Mouse (Mus musculus) neural tube, embryonic 11.5 days (tissue): ENCODE results near the gene Tecta. TPM values are rescaled to one million over a fixed set of nuclear protein-coding genes. Genes with fewer than 3 reads are reported as not detected.

Experiments
- ATAC-seq: fragments of 200-750 bp; cut with Nextera tagmentation; 2 replicates; pipeline ENCODE4 v1.8.0; 2017; ENCODE audit warnings: moderate number of reproducible peaks, mild to moderate bottlenecking, moderate TSS enrichment, moderate library complexity; ENCODE audit not compliant: insufficient read depth, low FRiP score, low TSS enrichment
- DNase-seq: peaks from one replicate; pipeline ENCODE4 v3.0.0-alpha.2; 2015; ENCODE audit warnings: low spot score
- H3K27ac ChIP-seq: fragments of 300-500 bp; sonication (generic); 2 replicates; pipeline ENCODE4 v1.5.1; 2014; ENCODE audit warnings: low read depth, mild to moderate bottlenecking, low read length
- H3K27me3 ChIP-seq: fragments of 300-500 bp; sonication (generic); 2 replicates; pipeline ENCODE4 v1.6.1; 2014; ENCODE audit warnings: mild to moderate bottlenecking, low read length, mixed read lengths; ENCODE audit not compliant: control insufficient read depth, insufficient read depth
- H3K36me3 ChIP-seq: fragments of 300-500 bp; sonication (generic); 2 replicates; pipeline ENCODE4 v1.6.1; 2014; ENCODE audit warnings: mild to moderate bottlenecking, low read length, moderate library complexity, mixed read lengths; ENCODE audit not compliant: control insufficient read depth, insufficient read depth
- H3K4me1 ChIP-seq: fragments of 300-500 bp; sonication (generic); 2 replicates; pipeline ENCODE4 v1.6.1; 2014; ENCODE audit warnings: low read length, mixed read lengths; ENCODE audit not compliant: control insufficient read depth, insufficient read depth
- H3K4me2 ChIP-seq: fragments of 300-500 bp; sonication (generic); 2 replicates; pipeline ENCODE4 v1.6.1; 2014; ENCODE audit warnings: low read depth, mild to moderate bottlenecking, moderate library complexity
- H3K4me3 ChIP-seq: fragments of 300-500 bp; sonication (generic); 2 replicates; pipeline ENCODE4 v1.5.1; 2014; ENCODE audit warnings: low read depth, low read length
- H3K9ac ChIP-seq: fragments of 300-500 bp; sonication (generic); 2 replicates; pipeline ENCODE4 v1.6.1; 2014; ENCODE audit warnings: mild to moderate bottlenecking, low read length
- H3K9me3 ChIP-seq: fragments of 300-500 bp; sonication (generic); 2 replicates; pipeline ENCODE4 v1.6.1; 2016; ENCODE audit warnings: low read length; ENCODE audit not compliant: control insufficient read depth
- WGBS: fragments of 180-500 bp; shearing (Covaris S2); extraction: QIAGEN DNeasy Blood & Tissue Kit; methylation state at CpG from one replicate; pipeline ENCODE4 v1.1.7; 2014; 5-methylcytosine and 5-hydroxymethylcytosine counted together
- polyA plus RNA-seq: library from polyadenylated mRNA; unstranded; fragments of >200 nt; fragmentation: Nextera tagmentation; extraction: Ambion mirVana; gene quantifications from 2 replicates; pipeline ENCODE4 v1.2.1, GENCODE M21; 2014

Tecta gene
- polyA plus RNA-seq, 1 experiment from 2014 or later: 0.54 TPM

DNA sequence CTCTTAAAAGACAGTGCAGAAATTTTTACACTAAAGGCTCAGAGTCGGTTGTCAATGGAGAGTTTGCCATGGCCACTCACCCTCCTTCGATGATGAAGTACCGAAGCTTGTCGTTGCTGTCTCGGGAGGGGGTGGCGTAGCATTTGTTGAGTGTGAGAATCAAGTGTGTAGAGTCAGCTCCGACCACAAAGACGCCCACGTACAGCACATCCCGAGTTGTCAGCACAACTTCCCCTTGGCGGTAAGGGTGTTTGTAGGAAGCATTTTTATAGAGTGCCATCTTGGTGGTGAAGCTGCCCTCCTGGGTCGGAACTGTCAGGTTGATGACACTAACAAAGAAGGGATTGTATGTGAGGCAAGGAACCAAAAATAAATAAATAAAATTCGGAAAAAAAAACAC is 62.7 kb downstream of the Tecta start:
- WGBS: 84% methylated on average over 13 of the region's 13 CpGs
- Histone ChIP-seq H3K4me1 (no peaks in the 10 kb centered on the region), H3K4me3 (no peak overlapping the region), H3K36me3 (no peaks in the 10 kb centered on the region), H3K27ac (no peak overlapping the region), H3K9me3 (no peaks in the 10 kb centered on the region), H3K9ac (no peak overlapping the region), H3K27me3 (no peaks in the 10 kb centered on the region), H3K4me2 (no peak overlapping the region)
- ATAC-seq (no peak), DNase-seq (no peak)

DNA sequence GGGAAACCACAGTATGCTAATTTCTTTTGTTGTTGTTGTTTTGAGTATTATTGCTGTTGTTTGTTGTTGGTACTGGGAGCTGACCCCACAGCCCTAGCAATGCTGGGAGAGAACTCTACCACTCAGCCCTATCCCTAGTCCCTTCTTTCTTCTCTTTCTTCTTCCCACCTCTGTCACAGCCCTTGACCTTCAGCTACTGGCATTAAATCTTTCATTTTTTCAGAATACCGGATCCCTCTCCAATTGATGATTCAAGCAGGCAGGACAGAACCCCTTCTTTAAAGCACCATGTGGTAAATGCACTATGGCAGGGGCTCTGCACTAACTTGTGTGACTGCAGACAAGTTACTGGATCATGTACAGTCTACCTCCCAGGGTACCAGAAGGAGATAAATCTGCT is 63.2 kb downstream of the Tecta start:
- H3K9me3 ChIP-seq: no peaks in the 10 kb centered on the region

DNA sequence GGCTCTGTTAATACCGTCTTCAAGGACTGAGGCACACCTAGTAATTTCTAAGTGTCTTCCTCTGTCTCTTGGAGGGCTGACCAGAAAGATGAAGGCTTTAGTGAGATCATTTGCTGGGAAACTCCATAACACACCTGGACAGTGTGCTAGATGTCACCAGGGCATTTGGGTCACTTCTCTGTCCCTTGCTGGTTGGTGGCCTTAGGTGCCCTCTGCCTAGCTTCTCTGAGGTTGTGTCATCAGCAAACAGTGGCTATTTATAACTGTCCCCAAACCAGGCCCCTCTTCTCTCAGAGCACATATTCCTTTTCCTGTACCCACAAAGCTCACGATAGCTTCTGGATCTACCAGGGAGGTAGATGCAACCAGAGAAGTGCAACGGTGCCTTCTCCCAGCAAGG is 64.8 kb downstream of the Tecta start:
- no peaks in the 10 kb centered on the region for H3K9me3 ChIP-seq
- H3K27ac ChIP-seq: no peak overlapping the region
- no peak for DNase-seq
- WGBS: 91% methylated on average over 3 of the region's 3 CpGs
- H3K4me2 ChIP-seq: no peak overlapping the region
- H3K36me3 ChIP-seq: no peaks in the 10 kb centered on the region
- no peaks in the 10 kb centered on the region for H3K27me3 ChIP-seq
- ATAC-seq: no peak
- H3K9ac ChIP-seq: no peak overlapping the region
- H3K4me1 ChIP-seq: no peaks in the 10 kb centered on the region
- no peak overlapping the region for H3K4me3 ChIP-seq

More for the DNA sequence above, 63.2 kb downstream of the Tecta start:
- Histone ChIP-seq H3K9ac (no peak overlapping the region), H3K4me2 (no peak overlapping the region), H3K27me3 (no peaks in the 10 kb centered on the region), H3K36me3 (no peaks in the 10 kb centered on the region), H3K4me3 (no peak overlapping the region), H3K4me1 (no peaks in the 10 kb centered on the region), H3K27ac (no peak overlapping the region)
- 83% methylated on average over 1 of the region's 1 CpGs for WGBS
- DNase-seq (no peak), ATAC-seq (no peak)

DNA sequence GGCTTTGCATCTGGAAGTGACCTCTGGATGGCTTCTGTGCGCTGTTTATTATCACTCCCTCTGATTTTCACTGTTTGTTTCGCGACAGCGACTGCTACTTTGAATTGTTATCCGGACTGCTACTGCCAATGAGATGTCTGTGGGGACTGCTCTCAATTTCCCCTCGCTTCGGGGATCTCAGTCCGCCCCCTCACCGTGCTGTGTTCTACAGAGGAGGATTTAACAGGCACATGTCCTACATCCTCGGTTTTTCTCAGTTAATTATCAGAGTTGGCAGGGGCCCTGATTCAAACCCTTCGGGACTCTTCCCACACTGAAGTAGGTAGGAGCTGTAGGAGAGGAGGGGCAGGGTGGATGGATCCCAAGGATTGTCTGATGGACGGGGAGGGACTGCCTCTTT is 67.0 kb downstream of the Tecta start:
- Histone ChIP-seq H3K27me3 (no peaks in the 10 kb centered on the region), H3K9ac (no peak overlapping the region), H3K4me3 (no peak overlapping the region), H3K9me3 (no peaks in the 10 kb centered on the region), H3K27ac (no peak overlapping the region), H3K4me2 (no peak overlapping the region), H3K4me1 (no peaks in the 10 kb centered on the region), H3K36me3 (no peaks in the 10 kb centered on the region)
- 81% methylated on average over 12 of the region's 12 CpGs for WGBS
- DNase-seq (no peak), ATAC-seq (no peak)

DNA sequence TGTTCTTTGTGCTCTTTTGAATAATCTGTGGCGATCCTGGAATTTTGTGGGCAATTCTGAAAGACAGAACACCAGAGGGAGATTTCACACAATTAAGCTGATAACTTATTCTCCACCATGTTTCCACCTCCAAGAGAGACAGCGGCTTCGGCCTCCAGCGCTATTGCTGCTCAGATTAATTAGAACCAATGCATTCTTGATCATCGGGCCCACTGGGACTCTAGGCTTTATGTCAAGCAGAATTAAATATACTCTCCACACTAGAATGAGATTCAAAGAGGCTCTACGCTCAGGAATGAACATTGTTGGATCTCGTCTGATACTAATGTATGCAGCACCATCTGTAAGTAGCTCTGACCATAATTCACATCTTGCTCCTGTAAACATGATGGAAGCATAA is 68.4 kb downstream of the Tecta start:
- Histone ChIP-seq H3K27me3 (no peaks in the 10 kb centered on the region), H3K4me1 (no peaks in the 10 kb centered on the region), H3K27ac (no peak overlapping the region), H3K4me3 (no peak overlapping the region), H3K36me3 (no peaks in the 10 kb centered on the region), H3K9me3 (no peaks in the 10 kb centered on the region), H3K9ac (no peak overlapping the region), H3K4me2 (no peak overlapping the region)
- ATAC-seq (no peak), DNase-seq (no peak)
- 86% methylated on average over 7 of the region's 7 CpGs for WGBS

DNA sequence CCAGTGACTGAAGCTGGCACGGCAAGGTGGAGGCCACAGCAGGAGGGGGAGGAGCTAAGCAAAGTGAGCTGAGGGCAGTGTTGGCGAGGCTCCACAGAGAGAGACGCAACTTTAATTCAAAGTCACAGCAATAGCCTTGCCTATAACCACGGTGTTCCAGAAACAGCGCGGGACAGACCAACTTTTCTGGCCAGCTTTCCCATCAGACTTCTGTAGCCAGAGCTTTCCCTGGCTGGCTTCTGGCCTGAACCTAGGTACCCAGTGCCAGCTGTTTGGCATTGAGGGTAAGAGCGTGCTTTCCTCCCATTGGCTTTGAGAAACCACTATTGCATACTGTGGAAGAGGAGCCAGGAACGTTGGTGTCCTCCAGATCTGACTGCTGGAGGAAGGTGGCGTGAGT is 70.0 kb downstream of the Tecta start:
- Histone ChIP-seq H3K4me1 (no peaks in the 10 kb centered on the region), H3K4me2 (no peak overlapping the region), H3K9me3 (no peaks in the 10 kb centered on the region), H3K4me3 (no peak overlapping the region), H3K9ac (no peak overlapping the region), H3K36me3 (no peaks in the 10 kb centered on the region), H3K27me3 (no peaks in the 10 kb centered on the region), H3K27ac (no peak overlapping the region)
- WGBS: 89% methylated on average over 9 of the region's 9 CpGs
- DNase-seq (no peak), ATAC-seq (no peak)

DNA sequence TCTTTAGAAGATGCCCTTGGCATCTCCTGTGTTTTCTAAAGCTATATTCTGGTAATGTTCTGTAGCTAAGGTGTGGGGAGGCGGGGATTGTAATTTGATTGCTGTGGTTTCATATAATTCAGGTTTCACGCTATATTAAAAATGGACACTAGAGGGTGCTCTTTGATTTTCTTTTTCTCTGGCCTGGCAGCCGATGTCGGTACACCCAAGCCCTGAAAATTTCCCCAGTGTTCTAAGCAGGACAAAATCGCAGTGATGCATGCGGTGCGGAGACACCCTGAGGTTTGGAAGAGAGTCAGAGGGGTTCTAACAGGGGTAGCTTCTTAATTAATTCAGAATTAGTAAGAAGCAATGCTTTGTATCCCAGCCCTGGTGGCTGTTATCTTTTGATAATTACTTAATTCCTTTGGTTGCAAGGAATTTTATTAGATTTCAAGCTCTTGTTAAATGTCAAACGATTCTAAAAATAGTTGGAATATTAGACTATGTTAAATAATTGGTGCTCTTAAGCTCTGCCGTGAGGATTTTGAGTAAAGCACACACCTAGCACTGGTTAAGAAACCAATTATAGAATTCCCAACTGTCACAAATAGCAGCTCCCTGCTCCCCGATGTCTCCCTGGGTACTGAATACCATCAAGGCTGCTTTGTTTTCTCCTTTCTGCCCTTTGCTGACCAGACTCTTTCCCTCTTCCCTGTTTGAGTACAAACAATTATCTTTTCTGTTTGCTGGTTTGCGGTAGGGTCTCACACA is 72.9 kb downstream of the Tecta start:
- no peak overlapping the region for H3K4me2 ChIP-seq
- H3K27ac ChIP-seq: no peak overlapping the region
- no peaks in the 10 kb centered on the region for H3K9me3 ChIP-seq
- no peak overlapping the region for H3K4me3 ChIP-seq
- ATAC-seq (no peak), DNase-seq (peak; percentile 34)
- H3K9ac ChIP-seq: no peak overlapping the region
- H3K4me1 ChIP-seq: no peaks in the 10 kb centered on the region
- no peaks in the 10 kb centered on the region for H3K27me3 ChIP-seq
- H3K36me3 ChIP-seq: no peaks in the 10 kb centered on the region
- 35% methylated on average over 11 of the region's 11 CpGs for WGBS

DNA sequence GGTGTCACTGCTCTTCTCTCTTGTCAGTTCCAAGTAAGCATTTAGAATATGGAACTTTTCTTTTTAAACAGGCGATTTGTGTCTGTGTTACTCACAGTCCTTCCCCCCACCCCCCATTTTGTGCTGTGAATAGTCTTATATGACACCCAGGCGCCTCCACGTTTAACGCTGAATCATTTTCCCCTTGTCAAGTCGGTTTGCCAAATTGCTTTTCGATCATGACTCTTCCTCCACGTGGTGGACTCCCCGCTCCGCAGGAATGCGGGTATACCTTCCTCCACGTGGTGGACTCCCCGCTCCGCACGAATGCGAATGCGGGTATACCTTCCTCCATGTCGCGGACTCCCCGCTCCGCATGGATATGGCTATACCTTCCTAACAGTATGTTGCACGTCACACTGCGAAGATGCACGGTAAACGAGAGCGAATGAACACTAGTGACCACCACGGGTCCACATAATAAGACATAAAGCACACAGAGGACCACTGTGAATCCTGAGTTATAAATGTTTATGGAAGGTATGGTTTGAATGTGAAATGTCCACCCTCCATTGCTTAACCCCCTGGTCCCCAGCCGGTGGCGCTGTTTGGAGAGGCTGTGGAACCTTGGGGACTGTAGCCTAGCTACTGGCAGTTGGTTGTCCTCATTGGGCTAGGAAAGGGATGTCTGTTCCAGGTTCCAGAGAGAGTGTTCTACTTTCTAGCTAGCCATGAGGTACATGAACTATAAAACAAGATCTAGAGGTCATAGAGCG is 74.9 kb downstream of the Tecta start:
- WGBS: 56% methylated on average over 29 of the region's 29 CpGs
- no peak overlapping the region for H3K4me3 ChIP-seq
- no peaks in the 10 kb centered on the region for H3K27me3 ChIP-seq
- H3K9ac ChIP-seq: no peak overlapping the region
- no peaks in the 10 kb centered on the region for H3K9me3 ChIP-seq
- no peaks in the 10 kb centered on the region for H3K4me1 ChIP-seq
- no peak overlapping the region for H3K27ac ChIP-seq
- DNase-seq (no peak), ATAC-seq (no peak)
- H3K36me3 ChIP-seq: no peaks in the 10 kb centered on the region
- no peak overlapping the region for H3K4me2 ChIP-seq

DNA sequence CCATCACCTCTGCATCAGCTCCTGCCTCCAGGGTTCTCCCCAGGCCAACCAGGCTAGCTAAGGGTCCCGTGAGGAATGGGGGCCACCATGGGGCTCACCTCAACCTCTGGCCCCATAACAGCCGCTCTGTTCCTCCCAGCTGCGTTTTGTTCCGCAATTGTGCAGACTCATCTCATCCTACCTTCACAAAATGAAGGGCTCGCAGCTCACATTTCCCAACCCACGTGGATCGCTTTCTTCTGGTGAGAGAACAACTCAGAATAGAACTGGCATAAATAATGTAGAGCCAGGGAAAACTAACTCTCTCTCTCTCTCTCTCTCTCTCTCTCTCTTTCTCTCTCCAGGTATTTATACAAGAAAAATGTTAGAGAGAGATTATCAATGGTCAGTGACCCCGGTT is 76.5 kb downstream of the Tecta start:
- Histone ChIP-seq H3K9me3 (no peaks in the 10 kb centered on the region), H3K4me2 (no peak overlapping the region), H3K36me3 (no peaks in the 10 kb centered on the region), H3K27me3 (no peaks in the 10 kb centered on the region), H3K9ac (no peak overlapping the region), H3K27ac (no peak overlapping the region), H3K4me1 (no peaks in the 10 kb centered on the region), H3K4me3 (no peak overlapping the region)
- ATAC-seq: no peak
- 92% methylated on average over 8 of the region's 8 CpGs for WGBS
- no peak for DNase-seq
